Mouse (Mus musculus) limb, embryonic 13.5 days (tissue): Measurements from ENCODE around the gene Ctsw. TPM values are rescaled to one million over a fixed set of nuclear protein-coding genes. Genes with fewer than 3 reads are reported as not detected.

Experiments
- ATAC-seq: fragments of 200-750 bp; cut with Nextera tagmentation; 2 replicates; pipeline ENCODE4 v1.8.0; 2017; ENCODE audit warnings: low read depth, moderate number of reproducible peaks, moderate TSS enrichment; ENCODE audit not compliant: low FRiP score
- H3K27ac ChIP-seq: fragments of 300-500 bp; sonication (generic); 2 replicates; pipeline ENCODE4 v1.5.1; 2015; ENCODE audit warnings: inconsistent platforms, mild to moderate bottlenecking, moderate library complexity
- H3K27me3 ChIP-seq: fragments of 300-500 bp; sonication (generic); 2 replicates; pipeline ENCODE4 v1.6.1; 2015; ENCODE audit warnings: mild to moderate bottlenecking, inconsistent platforms
- H3K36me3 ChIP-seq: fragments of 300-500 bp; sonication (generic); 2 replicates; pipeline ENCODE4 v1.6.1; 2015; ENCODE audit warnings: inconsistent platforms, mild to moderate bottlenecking, moderate library complexity
- H3K4me1 ChIP-seq: fragments of 300-500 bp; sonication (generic); 2 replicates; pipeline ENCODE4 v1.6.1; 2015; ENCODE audit warnings: inconsistent platforms
- H3K4me2 ChIP-seq: fragments of 300-500 bp; sonication (generic); replicated peaks from 2 replicates; pipeline ENCODE4 v1.6.1; 2015; ENCODE audit warnings: inconsistent platforms, mild to moderate bottlenecking, moderate library complexity
- H3K4me3 ChIP-seq: fragments of 300-500 bp; sonication (generic); 2 replicates; pipeline ENCODE4 v1.5.1; 2015; ENCODE audit warnings: moderate library complexity, mild to moderate bottlenecking, inconsistent platforms
- H3K9ac ChIP-seq: fragments of 300-500 bp; sonication (generic); 2 replicates; pipeline ENCODE4 v1.6.1; 2015; ENCODE audit warnings: mild to moderate bottlenecking, inconsistent platforms
- H3K9me3 ChIP-seq: fragments of 300-500 bp; sonication (generic); 2 replicates; pipeline ENCODE4 v1.6.1; 2016; ENCODE audit warnings: inconsistent platforms
- WGBS: fragments of 180-500 bp; shearing (Covaris S2); methylation state at CpG from one replicate; pipeline ENCODE4 v1.1.7; 2015; 5-methylcytosine and 5-hydroxymethylcytosine counted together
- polyA plus RNA-seq: library from polyadenylated mRNA; unstranded; fragments of >200 nt; fragmentation: Nextera tagmentation; extraction: Ambion mirVana; gene quantifications from 2 replicates; pipeline ENCODE4 v1.2.1, GENCODE M21; 2015

Gene Ctsw
- polyA plus RNA-seq, 1 experiment from 2014 or later = 2.3 TPM

DNA sequence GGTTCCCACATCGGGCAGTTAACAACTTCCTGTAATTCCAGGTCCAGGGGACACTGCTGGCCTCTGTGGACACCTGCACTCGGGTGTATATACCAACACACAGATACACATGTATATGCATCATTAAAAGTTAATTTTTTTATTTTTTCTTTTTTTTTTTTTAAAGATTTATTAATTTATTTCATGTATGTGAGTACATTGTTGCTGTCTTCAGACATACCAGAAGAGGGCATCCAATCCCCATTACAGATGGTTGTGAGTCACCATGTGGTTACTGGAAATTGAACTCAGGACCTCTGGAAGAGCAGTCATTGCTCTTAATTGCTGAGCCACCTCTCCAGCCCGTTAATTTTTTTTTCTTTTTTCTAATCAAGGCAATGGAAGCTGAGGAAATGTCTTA is 4.5 kb upstream of the Ctsw start:
- Histone ChIP-seq H3K36me3 (peaks cover 14% of the 10 kb centered on the region), H3K4me1 (peaks cover 30% of the 10 kb centered on the region), H3K9me3 (no peaks in the 10 kb centered on the region), H3K4me2 (peak overlapping the region; percentile 92; the same call in 1 of the 2 replicates), H3K4me3 (no peak overlapping the region), H3K27me3 (no peaks in the 10 kb centered on the region), H3K27ac (peak overlapping the region; percentile 90; the same call in 1 of the 2 replicates), H3K9ac (no peak overlapping the region)
- ATAC-seq = no peak
- 75% methylated on average over 3 of the region's 3 CpGs for WGBS

DNA sequence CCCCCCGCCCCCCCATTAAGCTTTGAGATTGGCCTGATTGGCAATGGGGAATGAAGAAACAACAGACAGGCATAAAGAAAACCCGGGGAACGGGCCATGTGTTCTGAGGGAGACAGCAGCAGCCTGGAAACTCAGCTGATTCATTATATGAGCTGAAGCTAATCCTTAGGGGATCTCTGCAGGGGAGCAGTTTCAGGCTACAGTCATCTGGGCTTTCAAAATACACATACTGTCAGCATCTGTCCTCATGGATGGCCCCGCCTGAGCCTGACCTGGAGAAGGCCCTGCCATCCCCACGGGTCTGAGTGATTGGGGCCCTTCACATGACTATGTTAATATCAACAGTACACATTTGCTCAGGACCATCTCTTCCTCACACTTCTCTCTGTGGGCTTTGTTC is 3.5 kb upstream of the Ctsw start:
- H3K27ac ChIP-seq = no peak overlapping the region
- peaks cover 14% of the 10 kb centered on the region for H3K36me3 ChIP-seq
- H3K9me3 ChIP-seq = no peaks in the 10 kb centered on the region
- no peak overlapping the region for H3K9ac ChIP-seq
- no peaks in the 10 kb centered on the region for H3K27me3 ChIP-seq
- peaks cover 26% of the 10 kb centered on the region for H3K4me1 ChIP-seq
- no peak for ATAC-seq
- WGBS = 45% methylated on average over 5 of the region's 5 CpGs
- no peak overlapping the region for H3K4me3 ChIP-seq
- H3K4me2 ChIP-seq = no peak overlapping the region

DNA sequence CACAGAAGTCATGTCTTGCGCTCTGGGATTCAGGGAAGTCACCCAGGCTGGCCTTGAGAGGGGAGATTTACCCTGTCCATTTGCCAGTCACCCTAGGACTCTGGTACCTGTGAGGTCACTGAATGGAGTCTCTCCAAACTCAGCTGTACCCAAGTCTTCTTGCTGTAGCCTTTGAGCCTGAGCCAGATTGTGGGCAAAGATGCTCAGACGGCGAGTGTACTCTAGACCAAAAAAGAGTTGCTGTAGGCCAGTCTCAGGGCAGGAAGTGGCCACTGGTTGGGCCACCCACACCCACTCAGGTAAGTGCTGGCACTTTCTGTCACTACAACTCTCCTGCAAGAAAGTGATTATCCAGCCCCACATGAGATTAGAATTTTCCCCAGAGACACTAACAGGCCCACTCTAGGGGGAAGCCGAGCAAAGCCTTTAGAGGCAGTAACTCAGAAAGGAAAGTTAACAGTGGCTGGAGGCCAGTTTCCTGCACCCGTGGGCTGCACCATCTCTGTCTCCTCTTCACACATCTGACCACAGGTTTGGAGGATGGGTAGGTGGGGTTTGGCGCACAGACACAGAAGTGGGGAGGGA is 1.3 kb downstream of the Ctsw start:
- no peak overlapping the region for H3K9ac ChIP-seq
- H3K4me1 ChIP-seq = peaks cover 7% of the 10 kb centered on the region
- no peak for ATAC-seq
- no peaks in the 10 kb centered on the region for H3K27me3 ChIP-seq
- no peaks in the 10 kb centered on the region for H3K9me3 ChIP-seq
- H3K4me3 ChIP-seq = no peak overlapping the region
- peaks cover 59% of the 10 kb centered on the region for H3K36me3 ChIP-seq
- 91% methylated on average over 6 of the region's 6 CpGs for WGBS
- H3K4me2 ChIP-seq = no peak overlapping the region
- no peak overlapping the region for H3K27ac ChIP-seq

DNA sequence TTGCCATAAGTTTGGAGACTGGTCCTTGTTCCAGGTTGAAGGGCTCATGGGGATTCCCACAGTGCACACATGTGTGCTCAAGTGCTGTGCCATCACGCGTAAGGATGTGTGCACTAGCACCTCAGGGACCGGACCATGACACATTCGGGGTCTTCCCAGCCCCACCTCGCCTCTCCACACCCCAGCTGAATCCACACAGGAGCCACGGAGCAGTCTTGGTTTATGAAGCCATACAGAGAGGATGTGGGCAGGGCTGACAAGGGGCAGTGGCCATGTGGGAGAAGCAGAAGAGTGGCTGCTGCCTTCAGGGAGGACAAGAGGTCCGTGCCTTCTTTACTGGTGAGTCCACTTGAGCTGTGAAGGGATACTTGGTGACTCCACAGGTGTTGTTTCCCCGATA is 3.3 kb downstream of the Ctsw start:
- Histone ChIP-seq H3K4me1 (peaks cover 19% of the 10 kb centered on the region), H3K36me3 (peaks cover 64% of the 10 kb centered on the region), H3K9me3 (no peaks in the 10 kb centered on the region), H3K27ac (no peak overlapping the region), H3K9ac (no peak overlapping the region), H3K27me3 (no peaks in the 10 kb centered on the region), H3K4me2 (no peak overlapping the region), H3K4me3 (no peak overlapping the region)
- no peak for ATAC-seq
- WGBS = 94% methylated on average over 8 of the region's 8 CpGs

DNA sequence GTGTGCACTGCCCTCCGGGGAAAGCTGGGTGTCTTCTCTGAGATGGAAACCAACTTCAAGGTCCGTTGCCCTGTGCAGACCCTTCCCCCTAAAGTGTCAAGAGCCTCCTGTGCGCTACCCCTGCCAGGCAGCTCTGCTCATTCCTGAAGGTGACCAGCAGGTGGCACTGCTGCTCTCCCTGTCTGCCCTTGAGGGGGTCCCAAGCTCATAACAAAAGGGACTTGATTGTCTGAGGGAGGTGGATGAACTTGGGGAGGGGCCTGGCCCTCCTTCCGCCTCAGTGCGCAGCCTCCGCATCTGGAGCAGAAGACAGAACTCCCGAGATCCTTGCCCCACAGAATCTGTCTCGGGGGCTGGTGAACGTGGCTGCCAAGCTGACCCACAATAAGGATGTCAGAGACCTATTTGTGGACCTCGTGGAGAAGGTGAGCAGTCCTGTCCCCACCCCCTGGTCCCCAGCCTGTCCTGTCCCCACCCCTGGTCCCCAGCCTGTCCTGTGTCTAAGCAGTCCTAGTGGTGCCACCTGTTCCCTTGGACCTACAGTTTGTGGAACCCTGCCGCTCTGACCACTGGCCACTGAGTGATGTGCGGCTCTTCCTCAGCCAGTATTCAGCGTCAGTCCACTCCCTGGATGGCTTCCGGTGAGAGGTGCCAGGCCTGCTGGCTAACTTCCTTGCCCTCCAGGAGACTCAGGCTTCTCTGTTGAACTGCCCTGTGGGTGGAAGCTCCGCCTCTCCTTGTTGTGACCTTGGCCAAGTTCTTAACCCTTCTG is 4.3 kb downstream of the Ctsw start:
- Histone ChIP-seq H3K27ac (peak overlapping the region; percentile 61; the same call in 1 of the 2 replicates), H3K4me2 (peak overlapping the region; percentile 55), H3K4me3 (peak overlapping the region; percentile 28), H3K36me3 (peaks cover 64% of the 10 kb centered on the region), H3K27me3 (no peaks in the 10 kb centered on the region), H3K9ac (peak overlapping the region; percentile 57), H3K9me3 (no peaks in the 10 kb centered on the region), H3K4me1 (peaks cover 22% of the 10 kb centered on the region)
- 0 out of 2 replicates have a peak, but pooled peaks have one; percentile 22 for ATAC-seq
- WGBS = 45% methylated on average over 15 of the region's 15 CpGs

DNA sequence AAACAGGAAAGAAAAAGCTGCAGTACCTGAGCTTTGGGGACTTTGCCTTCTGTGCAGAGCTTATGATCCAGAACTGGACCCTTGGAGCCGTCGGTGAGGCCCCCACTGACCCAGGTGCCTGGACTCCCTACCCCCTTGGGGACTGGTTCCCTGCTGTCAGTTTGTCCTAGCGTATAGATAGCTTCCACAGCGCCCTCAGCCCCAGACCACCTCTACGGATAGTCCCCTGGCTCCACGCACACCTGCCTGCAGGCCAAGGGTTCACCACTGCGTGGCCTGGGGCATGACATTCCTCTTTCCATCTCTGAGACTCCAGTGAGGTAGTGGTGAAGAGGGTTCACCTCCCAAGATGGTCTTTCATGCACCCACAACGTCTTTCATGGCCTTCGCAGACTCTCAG is 5.1 kb downstream of the Ctsw start:
- Histone ChIP-seq H3K27me3 (no peaks in the 10 kb centered on the region), H3K4me2 (no peak overlapping the region), H3K27ac (no peak overlapping the region), H3K4me1 (peaks cover 22% of the 10 kb centered on the region), H3K9me3 (no peaks in the 10 kb centered on the region), H3K36me3 (peaks cover 64% of the 10 kb centered on the region), H3K9ac (no peak overlapping the region), H3K4me3 (no peak overlapping the region; the same call in 1 of the 2 replicates)
- no peak for ATAC-seq
- 89% methylated on average over 9 of the region's 9 CpGs for WGBS

DNA sequence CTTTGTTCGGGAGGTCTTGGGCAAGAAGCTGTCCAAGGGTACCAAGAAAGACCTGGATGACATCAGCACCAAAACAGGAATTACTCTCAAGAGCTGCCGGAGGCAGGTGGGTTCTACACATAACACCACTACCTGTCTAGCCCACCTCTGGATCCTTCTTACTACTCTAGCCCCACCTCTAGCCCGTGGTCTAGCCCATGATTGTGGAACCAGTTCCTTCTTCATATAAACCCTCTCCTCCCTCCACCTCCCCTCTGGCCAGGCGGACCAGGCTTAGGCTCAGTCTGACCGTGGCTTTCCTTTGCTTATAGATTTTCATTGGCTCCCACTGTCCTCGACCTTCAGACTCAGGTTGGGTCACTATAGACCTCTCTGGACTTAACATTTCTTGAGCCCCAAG is 6.9 kb downstream of the Ctsw start:
- Histone ChIP-seq H3K4me2 (peak overlapping the region; percentile 97), H3K36me3 (peaks cover 47% of the 10 kb centered on the region), H3K27ac (no peak overlapping the region), H3K9ac (peak overlapping the region; percentile 81), H3K27me3 (no peaks in the 10 kb centered on the region), H3K9me3 (no peaks in the 10 kb centered on the region), H3K4me3 (peak overlapping the region; percentile 73), H3K4me1 (peaks cover 32% of the 10 kb centered on the region)
- no peak for ATAC-seq
- WGBS = 92% methylated on average over 6 of the region's 6 CpGs

DNA sequence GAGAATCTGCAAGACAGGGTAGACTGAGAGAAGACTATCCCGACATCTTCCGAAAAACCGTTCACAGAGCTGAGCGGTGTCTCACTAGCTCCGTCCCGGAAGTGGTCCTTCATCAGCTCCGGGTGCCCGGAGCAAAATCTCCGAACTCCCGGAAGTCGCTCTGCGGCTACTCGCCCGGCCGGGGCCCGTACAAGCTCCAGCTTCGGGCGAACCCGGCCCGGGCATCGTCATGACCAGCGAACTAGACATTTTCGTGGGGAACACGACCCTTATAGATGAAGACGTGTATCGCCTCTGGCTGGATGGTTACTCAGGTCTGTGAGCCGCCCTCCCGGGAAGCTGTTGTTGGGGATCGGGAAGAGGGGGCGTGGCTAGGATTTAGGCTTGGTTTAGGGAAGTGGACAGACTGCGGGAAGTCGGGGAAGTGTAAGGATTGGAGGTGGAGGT is 7.8 kb downstream of the Ctsw start, which contains the start of gene Fibp:
TSS of gene Fibp (plus strand) at position 151 of the 447 bp plus-strand sequence.
- under 1% methylated on average over 32 of the region's 32 CpGs for WGBS
- peak within 1 kb of the TSS; percentile 69; the same call in 1 of the 2 replicates for H3K27ac ChIP-seq

DNA sequence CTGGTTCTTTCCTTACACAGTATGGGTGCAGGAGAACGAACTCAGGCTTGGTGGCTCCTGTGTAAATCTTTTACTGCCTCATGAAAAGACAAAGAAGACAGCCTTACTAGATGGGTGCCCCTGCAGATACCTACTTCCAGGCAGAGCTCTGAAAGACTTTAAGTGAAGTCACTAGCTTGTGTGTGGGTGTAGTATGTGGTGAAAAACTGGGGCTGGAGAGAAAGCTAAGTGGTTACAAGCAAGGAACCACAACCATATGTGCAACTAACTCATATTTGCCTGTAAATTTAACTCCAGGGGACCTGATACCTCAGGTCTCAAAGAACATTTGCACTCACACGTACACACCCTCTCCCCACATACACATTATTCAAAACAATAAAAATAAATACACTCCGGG is 8.4 kb downstream of the Ctsw start:
- Histone ChIP-seq H3K9ac (peak overlapping the region; percentile 81), H3K27me3 (no peaks in the 10 kb centered on the region), H3K4me3 (peak overlapping the region; percentile 73), H3K4me1 (peaks cover 47% of the 10 kb centered on the region), H3K36me3 (peaks cover 33% of the 10 kb centered on the region), H3K4me2 (peak overlapping the region; percentile 97), H3K27ac (peak overlapping the region; percentile 69; the same call in 1 of the 2 replicates), H3K9me3 (no peaks in the 10 kb centered on the region)
- ATAC-seq = no peak
- WGBS = 17% methylated on average over 3 of the region's 3 CpGs

More for the DNA sequence above, 7.8 kb downstream of the Ctsw start, which contains the start of gene Fibp:
- Histone ChIP-seq H3K36me3 (peaks cover 38% of the 10 kb centered on the region), H3K4me3 (peak within 1 kb of the TSS; percentile 73), H3K4me2 (peak within 1 kb of the TSS; percentile 97), H3K9ac (peak within 1 kb of the TSS; percentile 81), H3K4me1 (peaks cover 41% of the 10 kb centered on the region), H3K9me3 (no peaks in the 10 kb centered on the region), H3K27me3 (no peaks in the 10 kb centered on the region)
- peak; percentile 60 for ATAC-seq

DNA sequence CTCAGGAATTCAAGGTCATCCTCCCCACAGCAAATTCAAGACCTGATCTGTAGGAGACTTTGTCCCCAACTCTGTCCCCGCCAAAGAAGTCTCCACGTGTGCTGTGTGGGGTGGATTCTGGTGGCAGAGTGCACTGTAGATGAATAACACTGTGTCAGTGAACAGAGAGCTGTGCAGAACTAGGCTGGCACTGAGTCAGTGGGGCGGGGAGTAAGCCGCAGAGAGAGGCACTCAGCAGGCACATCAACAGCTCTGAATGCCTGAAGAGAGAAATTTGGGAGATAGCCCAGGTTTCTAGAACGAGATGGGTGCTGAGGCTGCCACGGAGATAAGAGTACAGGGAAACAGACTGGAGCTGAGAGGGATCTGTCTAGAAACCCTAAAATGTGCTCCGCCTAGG is 9.3 kb downstream of the Ctsw start:
- peaks cover 33% of the 10 kb centered on the region for H3K36me3 ChIP-seq
- no peak for ATAC-seq
- no peak overlapping the region for H3K4me2 ChIP-seq
- H3K9me3 ChIP-seq = no peaks in the 10 kb centered on the region
- no peaks in the 10 kb centered on the region for H3K27me3 ChIP-seq
- no peak overlapping the region for H3K27ac ChIP-seq
- H3K9ac ChIP-seq = no peak overlapping the region
- H3K4me1 ChIP-seq = peaks cover 45% of the 10 kb centered on the region
- 76% methylated on average over 7 of the region's 7 CpGs for WGBS
- H3K4me3 ChIP-seq = no peak overlapping the region

DNA sequence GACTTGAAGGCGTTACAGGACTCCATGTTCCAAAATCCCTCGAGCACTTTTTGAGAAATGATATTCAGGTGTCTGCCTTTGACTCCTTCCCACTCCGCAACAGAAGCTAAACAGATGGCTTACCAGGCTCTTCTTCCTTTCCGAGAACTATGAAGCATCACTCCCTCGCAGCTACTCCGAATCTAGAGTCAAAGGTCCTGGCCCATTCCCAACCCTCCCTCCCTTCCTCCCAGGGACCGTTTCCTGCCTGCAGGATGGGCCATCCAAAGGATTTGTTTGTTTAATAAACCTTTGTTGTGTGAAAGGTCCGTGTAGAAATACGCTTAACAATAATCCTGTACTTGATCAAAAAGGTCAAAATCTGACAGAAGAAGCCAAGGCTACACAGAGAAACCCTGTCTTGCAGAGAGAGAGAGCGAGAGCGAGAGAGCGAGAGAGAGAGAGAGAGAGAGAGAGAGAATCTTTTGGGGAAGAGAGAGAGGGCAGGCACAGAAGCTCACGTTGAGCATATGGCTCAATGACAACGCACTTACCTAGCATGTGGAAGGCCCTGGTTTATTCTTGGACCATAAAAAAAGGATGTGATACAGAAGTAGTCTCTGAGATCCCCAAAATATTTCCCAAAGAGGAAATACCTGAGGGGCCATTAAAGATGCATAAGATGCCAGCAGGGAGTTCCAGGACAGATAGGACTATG is 10.4 kb downstream of the Ctsw start, which contains the start of gene Ccdc85b:
TSS of gene Ccdc85b (minus strand) at position 149 of the 697 bp plus-strand sequence.
- Histone ChIP-seq H3K9me3 (no peaks in the 10 kb centered on the region), H3K4me2 (peak within 1 kb of the TSS; percentile 99), H3K4me3 (peak within 1 kb of the TSS; percentile 82), H3K27ac (peak within 1 kb of the TSS; percentile 85), H3K36me3 (peaks cover 25% of the 10 kb centered on the region), H3K4me1 (peaks cover 43% of the 10 kb centered on the region), H3K9ac (peak within 1 kb of the TSS; percentile 87), H3K27me3 (no peaks in the 10 kb centered on the region)
- ATAC-seq = peak; percentile 1; the same call in 1 of the 2 replicates
- WGBS = 20% methylated on average over 14 of the region's 14 CpGs
